Mouse (Mus musculus) fat pad, adult 2 months (tissue): ENCODE results near the gene Tmem130.

Experiments
- DNase-seq: peaks from one replicate; pipeline ENCODE4 v3.0.0-alpha.2; 2011; ENCODE audit warnings: low read depth, low spot score; ENCODE audit errors: extremely low read depth

Gene Tmem130

GRCm38 (mm10) chr5:144733953-144734352 is 27.7 kb downstream of the Tmem130 start:
- no peak for DNase-seq

- no peak for DNase-seq
Observed at GRCm38 (mm10) chr5:144729216-144729615, 32.4 kb downstream of the Tmem130 start.

- DNase-seq = no peak
Observed at GRCm38 (mm10) chr5:144728237-144728636, 33.4 kb downstream of the Tmem130 start.

GRCm38 (mm10) chr5:144727119-144727518 is 34.5 kb downstream of the Tmem130 start:
- no peak for DNase-seq

GRCm38 (mm10) chr5:144725554-144725953 is 36.1 kb downstream of the Tmem130 start:
- DNase-seq = no peak

- no peak for DNase-seq
Observed at GRCm38 (mm10) chr5:144724926-144725325, 36.7 kb downstream of the Tmem130 start.

GRCm38 (mm10) chr5:144720281-144720680 is 41.3 kb downstream of the Tmem130 start:
- DNase-seq = no peak

GRCm38 (mm10) chr5:144719781-144720180 is 41.8 kb downstream of the Tmem130 start:
- no peak for DNase-seq

GRCm38 (mm10) chr5:144717186-144717585 is 44.4 kb downstream of the Tmem130 start:
- DNase-seq = no peak

GRCm38 (mm10) chr5:144713371-144713770 is 48.2 kb downstream of the Tmem130 start:
- no peak for DNase-seq

- no peak for DNase-seq
Observed at GRCm38 (mm10) chr5:144707603-144708002, 54.0 kb downstream of the Tmem130 start.

GRCm38 (mm10) chr5:144703464-144704368 is 57.9 kb downstream of the Tmem130 start:
- DNase-seq = no peak

- DNase-seq = no peak
Observed at GRCm38 (mm10) chr5:144695289-144696060, 66.1 kb downstream of the Tmem130 start.

- DNase-seq = no peak
Observed at GRCm38 (mm10) chr5:144694161-144694560, 67.5 kb downstream of the Tmem130 start.

- DNase-seq = no peak
Observed at GRCm38 (mm10) chr5:144691421-144691820, 70.2 kb downstream of the Tmem130 start.

GRCm38 (mm10) chr5:144688371-144688770 is 73.2 kb downstream of the Tmem130 start:
- no peak for DNase-seq
